27 mouse cellular contexts compared by ENCODE assay signal in the genomic region with DNA sequence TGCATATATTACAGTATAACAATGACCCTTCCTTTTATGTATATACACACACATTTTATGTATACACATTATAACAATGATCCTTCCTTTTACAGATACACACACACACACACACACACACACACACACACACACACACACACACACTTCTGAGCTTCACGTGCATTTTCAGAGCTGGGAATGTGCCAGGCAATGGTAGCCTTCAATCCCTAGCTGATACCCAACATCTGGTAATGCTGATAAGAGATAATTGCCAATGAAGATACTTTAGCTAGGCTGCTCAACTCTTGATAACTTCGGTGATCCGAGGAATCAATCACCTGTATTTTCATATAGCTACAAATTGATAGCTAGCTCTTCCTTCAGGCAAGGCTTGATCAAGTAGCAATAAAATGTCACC.
"Had no signal": no experiment of that assay in that cellular context is flagged by ENCODE, and none has a peak within 500 bp of the region (broad histone marks: within the 10 kb centered on the region; RNA-seq: fewer than 3 reads in every experiment).

No protein-coding gene starts in this region.

- H3K4me1 ChIP-seq: embryonic facial prominence, embryonic 10.5 days; embryonic facial prominence, embryonic 12.5 days; forebrain, embryonic 10.5 days; forebrain, embryonic 12.5 days; forebrain, embryonic 13.5 days; forebrain, embryonic 15.5 days; heart, embryonic 10.5 days had no signal

- ATAC-seq: forebrain, embryonic 13.5 days; forebrain, embryonic 14.5 days; forebrain, embryonic 15.5 days; forebrain, embryonic 16.5 days; forebrain, postnatal 0 days had no signal

- H3K9ac ChIP-seq: embryonic facial prominence, embryonic 12.5 days; embryonic facial prominence, embryonic 13.5 days; embryonic facial prominence, embryonic 15.5 days; forebrain, embryonic 12.5 days; forebrain, embryonic 13.5 days; forebrain, embryonic 15.5 days; forebrain, postnatal 0 days had no signal

- H3K36me3 ChIP-seq: embryonic facial prominence, embryonic 10.5 days; embryonic facial prominence, embryonic 12.5 days; embryonic facial prominence, embryonic 13.5 days; embryonic facial prominence, embryonic 15.5 days; forebrain, embryonic 10.5 days; forebrain, embryonic 12.5 days; forebrain, embryonic 15.5 days; heart, embryonic 10.5 days had no signal

- H3K27me3 ChIP-seq: embryonic facial prominence, embryonic 12.5 days; embryonic facial prominence, embryonic 13.5 days; embryonic facial prominence, embryonic 15.5 days; forebrain, embryonic 12.5 days; forebrain, embryonic 13.5 days; forebrain, embryonic 15.5 days had no signal

- H3K27ac ChIP-seq: embryonic facial prominence, embryonic 10.5 days; embryonic facial prominence, embryonic 12.5 days; embryonic facial prominence, embryonic 13.5 days; embryonic facial prominence, embryonic 15.5 days; forebrain, embryonic 10.5 days; forebrain, embryonic 12.5 days; forebrain, embryonic 13.5 days; forebrain, embryonic 15.5 days; gastrocnemius, adult 2 months; heart, adult 2 months; heart, embryonic 10.5 days had no signal

- H3K4me3 ChIP-seq: embryonic facial prominence, embryonic 10.5 days; embryonic facial prominence, embryonic 12.5 days; embryonic facial prominence, embryonic 13.5 days; embryonic facial prominence, embryonic 15.5 days; erythroblast, embryonic 14.5 days; forebrain, embryonic 10.5 days; forebrain, embryonic 12.5 days; forebrain, embryonic 13.5 days; forebrain, embryonic 15.5 days; gastrocnemius, adult 2 months; heart, adult 2 months; heart, embryonic 10.5 days had no signal

- DNase-seq: cerebellum, adult 9-10 months; cerebellum, adult 9-11 months; cerebellum, postnatal 10 days; cerebellum, postnatal 14 days; cerebellum, postnatal 25 days; cerebellum, postnatal 36 days; embryo, embryonic 11 days; forebrain, postnatal 0 days; gastrocnemius, adult 2 months; gastrocnemius, postnatal 10 days; gastrocnemius, postnatal 25 days; gastrocnemius, postnatal 36 days; heart, adult 11 months; heart, adult 18-20 months; heart, adult 2 months had no signal

- H3K9me3 ChIP-seq: embryonic facial prominence, embryonic 10.5 days; embryonic facial prominence, embryonic 12.5 days; embryonic facial prominence, embryonic 13.5 days; embryonic facial prominence, embryonic 15.5 days; forebrain, embryonic 12.5 days; forebrain, embryonic 15.5 days; heart, embryonic 10.5 days had no signal
